Mouse (Mus musculus) olfactory bulb, adult 2 months (tissue): Measurements from ENCODE around the gene Sapcd2. TPM values are rescaled to one million over a fixed set of nuclear protein-coding genes. Genes with fewer than 3 reads are reported as not detected.
A peak's percentile ranks its signal among the peaks of the same experiment; 100 is the strongest.

Experiments
- H3K27ac ChIP-seq: fragments of 200-500 bp; 2 replicates; pipeline ENCODE4 v1.5.1; 2012; ENCODE audit warnings: low read depth, low read length; ENCODE audit not compliant: insufficient read depth
- H3K4me1 ChIP-seq: fragments of 200-500 bp; 2 replicates; pipeline ENCODE4 v1.6.1; 2012; ENCODE audit warnings: low read length; ENCODE audit not compliant: control insufficient read depth, insufficient read depth
- H3K4me3 ChIP-seq: fragments of 200-500 bp; 2 replicates; pipeline ENCODE4 v1.5.1; 2012; ENCODE audit warnings: mild to moderate bottlenecking, low read depth, low read length, moderate library complexity; ENCODE audit not compliant: insufficient read depth
- CTCF ChIP-seq: fragments of 200-500 bp; IDR thresholded peaks from 2 replicates; pipeline ENCODE4 v1.5.1; 2012; ENCODE audit warnings: low read depth, mild to moderate bottlenecking, low read length, moderate library complexity; ENCODE audit not compliant: insufficient read depth
- POLR2A ChIP-seq: fragments of 200-500 bp; IDR thresholded peaks from 2 replicates; pipeline ENCODE4 v1.6.1; 2012; ENCODE audit warnings: mild to moderate bottlenecking, low read depth, low read length, moderate library complexity; ENCODE audit not compliant: insufficient read depth
- WGBS: fragments of 180-500 bp; shearing (Covaris S2); methylation state at CpG from one replicate; pipeline ENCODE4 v1.1.7; 2018; 5-methylcytosine and 5-hydroxymethylcytosine counted together
- polyA plus RNA-seq: library from polyadenylated mRNA; stranded (reverse); fragments of >200 nt; gene quantifications from 2 replicates; pipeline ENCODE4 v1.2.4, GENCODE M21; 2012; ENCODE audit warnings: low replicate concordance; ENCODE audit not compliant: missing spikeins, insufficient read depth, insufficient read length

The Sapcd2 gene
- polyA plus RNA-seq, 1 experiment, result not detected

DNA sequence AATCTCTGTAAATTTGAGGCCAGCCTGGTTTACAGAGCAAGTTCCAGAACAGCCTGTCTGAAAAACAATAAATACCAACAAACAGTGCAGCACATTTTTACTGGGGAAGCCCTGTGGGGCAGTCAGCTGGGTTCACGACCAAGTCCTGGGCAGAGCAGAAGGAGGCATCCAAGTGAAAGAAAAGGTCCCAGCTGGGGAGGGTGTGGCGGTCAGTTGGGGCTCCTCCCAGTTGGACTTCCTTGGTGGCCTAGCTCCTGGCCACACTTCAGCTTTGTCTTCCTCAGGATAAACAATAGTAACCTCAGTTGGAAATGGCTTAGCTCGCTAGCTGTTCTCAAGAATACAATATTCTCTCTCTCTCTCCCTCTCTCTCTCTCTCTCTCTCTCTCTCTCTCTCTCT lies 45.3 kb downstream of the Sapcd2 start:
- TF ChIP-seq POLR2A (no peak), CTCF (no peak)
- H3K27ac ChIP-seq, result no peak overlapping the region
- peaks cover 5% of the 10 kb centered on the region for H3K4me1 ChIP-seq
- 45% methylated on average over 3 of the region's 3 CpGs for WGBS
- no peak overlapping the region for H3K4me3 ChIP-seq

DNA sequence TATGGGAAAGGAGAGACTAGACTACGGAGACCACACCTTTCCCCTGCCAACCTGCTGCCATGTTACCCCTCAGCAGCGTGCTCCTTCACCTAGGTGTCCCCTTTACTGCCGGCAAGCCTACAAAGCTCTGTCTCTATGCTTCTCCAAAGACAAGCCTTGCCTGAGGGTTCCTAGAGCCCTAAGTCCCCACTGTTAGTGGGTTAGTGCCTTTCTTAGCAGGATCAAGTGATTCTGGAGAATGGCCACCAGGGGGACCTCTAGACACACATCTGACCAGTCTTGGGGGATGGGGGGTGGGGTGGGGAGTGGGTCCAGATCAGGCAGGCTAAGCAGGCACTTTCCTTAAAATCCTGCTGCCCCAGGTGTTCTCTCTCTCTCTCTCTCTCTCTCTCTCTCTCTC lies 49.8 kb downstream of the Sapcd2 start:
- TF ChIP-seq CTCF, result no peak
- no peak for TF ChIP-seq POLR2A
- Histone ChIP-seq H3K4me3 (no peak overlapping the region), H3K4me1 (peaks cover 5% of the 10 kb centered on the region), H3K27ac (no peak overlapping the region)
- 22% methylated on average over 3 of the region's 3 CpGs for WGBS

DNA sequence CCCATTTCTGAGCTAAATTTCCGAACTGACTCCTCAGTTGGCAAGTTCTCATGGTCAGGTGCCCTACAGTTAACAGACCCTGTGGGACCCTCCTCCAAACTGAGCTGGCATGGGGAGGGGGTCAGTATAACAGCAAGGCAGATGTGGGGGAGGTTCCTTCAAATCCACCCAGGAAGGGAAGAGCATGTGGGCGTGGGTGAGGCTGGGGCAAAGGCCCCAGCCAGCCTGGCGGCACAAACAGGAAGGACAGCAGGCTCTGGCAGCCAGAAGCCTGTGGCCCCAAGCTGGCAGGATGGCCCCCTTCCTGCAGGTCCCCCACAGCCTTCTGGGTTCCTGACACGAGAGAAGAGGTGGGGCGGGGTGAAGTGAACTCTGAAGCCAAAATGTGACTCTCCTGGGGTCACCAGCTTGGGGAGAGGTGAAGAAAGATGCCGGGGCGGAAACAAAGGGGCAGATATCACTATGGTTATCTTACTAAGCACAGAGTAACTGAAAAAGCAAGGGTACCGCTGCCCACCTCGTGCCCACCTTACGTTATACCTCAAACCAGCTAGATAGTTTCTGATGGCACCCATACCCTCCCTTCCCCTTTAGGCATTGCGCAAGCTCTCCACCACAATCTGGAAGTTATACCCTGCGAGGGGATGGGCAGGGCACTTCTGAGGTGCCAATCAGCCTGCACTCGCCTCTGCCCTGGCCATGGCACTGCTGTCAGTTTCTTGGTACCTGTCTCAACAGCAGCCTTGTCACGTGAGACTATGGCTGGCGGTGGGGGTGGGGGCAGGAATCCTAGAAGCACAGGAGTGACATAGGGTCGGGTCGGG lies 50.7 kb downstream of the Sapcd2 start, which contains the start of gene Fut7:
Gene Fut7, plus strand, starts transcription at position 681 of the 824 bp plus-strand sequence.
- WGBS, result 77% methylated on average over 17 of the region's 17 CpGs

DNA sequence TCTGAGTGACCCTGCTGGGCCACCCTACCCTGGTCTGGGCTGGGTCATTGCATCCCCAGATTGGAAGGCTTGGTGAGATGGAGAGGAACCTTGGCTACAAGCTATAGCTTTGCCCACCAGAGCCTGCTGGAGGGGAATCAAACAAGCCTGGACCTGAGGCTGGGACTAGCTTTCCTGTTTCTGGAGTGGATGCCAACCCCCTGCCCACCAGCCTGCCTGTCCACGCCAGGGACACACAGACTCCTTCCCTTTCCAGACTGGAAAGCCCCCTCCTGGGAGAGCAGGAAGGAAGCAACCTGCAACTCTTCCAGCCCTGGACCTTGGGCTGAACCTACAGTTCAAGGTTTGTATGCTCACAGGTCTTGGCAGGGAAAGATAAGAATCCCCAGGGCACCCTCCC lies 51.5 kb downstream of the Sapcd2 start:
- no peak overlapping the region for H3K27ac ChIP-seq
- no peak overlapping the region for H3K4me3 ChIP-seq
- WGBS, result 83% methylated on average over 1 of the region's 1 CpGs
- TF ChIP-seq POLR2A (no peak), CTCF (no peak)
- H3K4me1 ChIP-seq, result peaks cover 5% of the 10 kb centered on the region

More for the DNA sequence above, 50.7 kb downstream of the Sapcd2 start, which contains the start of gene Fut7:
- H3K27ac ChIP-seq, result no peak within 1 kb of the TSS
- TF ChIP-seq POLR2A, result no peak
- no peak for TF ChIP-seq CTCF
- no peak within 1 kb of the TSS for H3K4me3 ChIP-seq
- H3K4me1 ChIP-seq, result peaks cover 5% of the 10 kb centered on the region

DNA sequence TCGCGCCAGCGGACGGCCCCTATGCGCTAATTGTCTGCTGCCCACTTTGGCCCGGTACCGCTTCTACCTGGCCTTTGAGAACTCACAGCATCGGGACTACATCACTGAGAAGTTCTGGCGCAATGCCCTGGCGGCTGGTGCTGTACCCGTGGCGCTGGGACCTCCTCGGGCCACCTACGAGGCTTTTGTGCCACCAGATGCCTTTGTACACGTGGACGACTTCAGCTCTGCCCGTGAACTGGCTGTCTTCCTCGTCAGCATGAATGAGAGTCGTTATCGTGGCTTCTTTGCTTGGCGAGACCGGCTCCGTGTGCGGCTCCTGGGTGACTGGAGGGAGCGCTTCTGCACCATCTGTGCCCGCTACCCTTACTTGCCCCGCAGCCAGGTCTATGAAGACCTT lies 53.4 kb downstream of the Sapcd2 start:
- Histone ChIP-seq H3K4me3 (no peak overlapping the region), H3K4me1 (peaks cover 20% of the 10 kb centered on the region), H3K27ac (no peak overlapping the region)
- WGBS, result 57% methylated on average over 27 of the region's 27 CpGs
- TF ChIP-seq CTCF (no peak), POLR2A (no peak)

DNA sequence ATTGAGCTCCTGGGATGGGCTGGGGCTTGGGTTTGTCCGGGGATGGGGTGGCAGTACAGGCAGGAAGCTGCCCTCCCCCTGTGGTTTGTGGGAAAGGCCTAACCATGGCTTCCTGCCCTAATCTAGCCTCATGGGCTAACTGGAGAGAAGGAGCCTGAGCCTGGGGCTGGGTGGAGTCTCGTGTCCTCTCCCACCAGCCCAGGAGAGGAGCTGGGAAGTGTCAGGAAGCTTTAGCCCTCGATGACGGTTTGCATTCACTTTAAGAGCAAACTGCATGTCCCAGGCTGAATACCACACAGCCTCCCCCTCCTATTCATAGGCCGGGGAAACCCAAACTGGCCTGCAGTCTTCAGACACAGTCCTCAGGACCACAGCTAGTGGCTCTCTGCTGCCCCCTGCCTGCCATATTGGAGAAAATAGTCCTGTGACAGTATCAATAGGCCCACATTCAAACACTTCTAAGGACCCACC lies 54.6 kb downstream of the Sapcd2 start:
- H3K4me3 ChIP-seq, result no peak overlapping the region
- H3K4me1 ChIP-seq, result peaks cover 32% of the 10 kb centered on the region
- no peak overlapping the region for H3K27ac ChIP-seq
- TF ChIP-seq CTCF, result peak; percentile 37; the same call in 1 of the 2 replicates
- no peak for TF ChIP-seq POLR2A
- WGBS, result 34% methylated on average over 5 of the region's 5 CpGs

DNA sequence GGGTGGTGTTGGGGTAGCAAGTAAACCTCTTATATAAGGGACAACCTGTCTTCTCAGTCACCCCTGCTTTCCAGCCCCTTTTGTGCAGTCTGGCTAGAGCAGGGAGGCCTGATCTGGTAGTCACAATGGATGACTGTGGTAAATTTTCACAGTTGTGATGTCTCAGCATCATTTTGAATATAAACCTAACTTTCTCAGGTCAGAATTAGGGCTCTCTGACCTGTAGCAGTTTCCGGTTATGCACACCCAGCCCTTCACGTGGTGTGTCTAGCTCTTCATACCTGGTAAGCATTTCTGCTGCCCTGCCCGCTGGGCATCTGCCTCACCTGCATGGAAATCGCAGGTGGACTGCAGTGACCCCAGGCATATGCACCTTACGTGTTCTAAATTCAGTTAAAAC lies 55.1 kb downstream of the Sapcd2 start:
- TF ChIP-seq CTCF (no peak), POLR2A (no peak)
- WGBS, result 92% methylated on average over 5 of the region's 5 CpGs
- Histone ChIP-seq H3K4me1 (peaks cover 35% of the 10 kb centered on the region), H3K27ac (no peak overlapping the region), H3K4me3 (no peak overlapping the region)

Other genes with a start within 250 kb of the Sapcd2 start
- not detected in 2 replicates for gene Nrarp, start 191.6 kb upstream of the Sapcd2 start, polyA plus RNA-seq
- gene Tor4a, start 175.4 kb upstream of the Sapcd2 start, polyA plus RNA-seq, result not detected in 2 replicates
- not detected in 2 replicates for gene Nelfb, start 160.8 kb upstream of the Sapcd2 start, polyA plus RNA-seq
- not detected in 2 replicates for gene Stpg3, start 157.7 kb upstream of the Sapcd2 start, polyA plus RNA-seq
- gene Fam166a, start 153.6 kb upstream of the Sapcd2 start, polyA plus RNA-seq, result not detected in 2 replicates
- gene Tubb4b, start 147.6 kb upstream of the Sapcd2 start, polyA plus RNA-seq, result 193 TPM in 1 of 2 replicates, not detected in the other
- gene Slc34a3, start 138.0 kb upstream of the Sapcd2 start, polyA plus RNA-seq, result not detected in 2 replicates
- not detected in 2 replicates for gene Rnf224, start 135.5 kb upstream of the Sapcd2 start, polyA plus RNA-seq
- gene Rnf208, start 130.1 kb upstream of the Sapcd2 start, polyA plus RNA-seq, result not detected in 2 replicates
- not detected in 2 replicates for gene Cysrt1, start 129.9 kb upstream of the Sapcd2 start, polyA plus RNA-seq
- not detected in 2 replicates for gene AL732309.1, start 125.5 kb upstream of the Sapcd2 start, polyA plus RNA-seq
- gene Tmem203, start 116.9 kb upstream of the Sapcd2 start, polyA plus RNA-seq, result not detected in 2 replicates
- gene Tprn, start 109.7 kb upstream of the Sapcd2 start, polyA plus RNA-seq, result not detected in 2 replicates
- gene Ssna1, start 99.9 kb upstream of the Sapcd2 start, polyA plus RNA-seq, result not detected in 2 replicates
- gene Anapc2, start 99.8 kb upstream of the Sapcd2 start, polyA plus RNA-seq, result not detected in 2 replicates
- gene Tmem210, start 84.2 kb upstream of the Sapcd2 start, polyA plus RNA-seq, result not detected in 2 replicates
- gene Lrrc26, start 82.4 kb upstream of the Sapcd2 start, polyA plus RNA-seq, result not detected in 2 replicates
- 199 and 286 TPM in 2 replicates for gene Grin1, start 53.1 kb upstream of the Sapcd2 start, polyA plus RNA-seq
- not detected in 2 replicates for gene Man1b1, start 40.0 kb upstream of the Sapcd2 start, polyA plus RNA-seq
- gene Dpp7, start 16.0 kb upstream of the Sapcd2 start, polyA plus RNA-seq, result not detected in 2 replicates
- gene Uap1l1, start 6.6 kb upstream of the Sapcd2 start, polyA plus RNA-seq, result not detected in 2 replicates
- not detected in 2 replicates for gene Entpd2, start 23.6 kb downstream of the Sapcd2 start, polyA plus RNA-seq
- not detected in 2 replicates for gene Npdc1, start 27.0 kb downstream of the Sapcd2 start, polyA plus RNA-seq
- not detected in 2 replicates for gene Fut7, start 50.9 kb downstream of the Sapcd2 start, polyA plus RNA-seq
- gene Abca2, start 56.4 kb downstream of the Sapcd2 start, polyA plus RNA-seq, result not detected in 2 replicates
- not detected in 2 replicates for gene Clic3, start 84.5 kb downstream of the Sapcd2 start, polyA plus RNA-seq
- gene Paxx, start 88.8 kb downstream of the Sapcd2 start, polyA plus RNA-seq, result not detected in 2 replicates
- gene Ptgds, start 97.7 kb downstream of the Sapcd2 start, polyA plus RNA-seq, result 758 and 1,988 TPM in 2 replicates
- not detected in 2 replicates for gene Lcn12, start 121.6 kb downstream of the Sapcd2 start, polyA plus RNA-seq
- gene Fbxw5, start 128.4 kb downstream of the Sapcd2 start, polyA plus RNA-seq, result 706 TPM in 1 of 2 replicates, not detected in the other
- gene C8g, start 129.4 kb downstream of the Sapcd2 start, polyA plus RNA-seq, result not detected in 2 replicates
- not detected in 2 replicates for gene Traf2, start 174.6 kb downstream of the Sapcd2 start, polyA plus RNA-seq
- gene Edf1, start 185.5 kb downstream of the Sapcd2 start, polyA plus RNA-seq, result not detected in 2 replicates
- not detected in 2 replicates for gene Mamdc4, start 202.5 kb downstream of the Sapcd2 start, polyA plus RNA-seq
- gene Phpt1, start 202.9 kb downstream of the Sapcd2 start, polyA plus RNA-seq, result not detected in 2 replicates
- gene Ajm1, start 209.4 kb downstream of the Sapcd2 start, polyA plus RNA-seq, result not detected in 2 replicates
- gene Rabl6, start 236.2 kb downstream of the Sapcd2 start, polyA plus RNA-seq, result not detected in 2 replicates
- not detected in 2 replicates for gene Ccdc183, start 245.4 kb downstream of the Sapcd2 start, polyA plus RNA-seq
- gene Tmem141, start 249.7 kb downstream of the Sapcd2 start, polyA plus RNA-seq, result not detected in 2 replicates